Mouse (Mus musculus) intestine, postnatal 0 days (tissue): ENCODE data around the gene Tlcd2. TPM values are rescaled to one million over a fixed set of nuclear protein-coding genes. Genes with fewer than 3 reads are reported as not detected.

Experiments
- ATAC-seq: fragments of 200-750 bp; cut with Nextera tagmentation; 2 replicates; pipeline ENCODE4 v1.8.0; 2017; ENCODE audit warnings: mild to moderate bottlenecking, moderate TSS enrichment, moderate library complexity
- H3K27ac ChIP-seq: fragments of 300-500 bp; sonication (generic); 2 replicates; pipeline ENCODE4 v1.5.1; 2014; ENCODE audit warnings: mild to moderate bottlenecking, low read depth, low read length, moderate library complexity
- H3K27me3 ChIP-seq: fragments of 300-500 bp; sonication (generic); replicated peaks from 2 replicates; pipeline ENCODE4 v1.6.1; 2014; ENCODE audit warnings: low read length, mixed read lengths; ENCODE audit not compliant: control insufficient read depth, insufficient read depth
- H3K36me3 ChIP-seq: fragments of 300-500 bp; sonication (generic); 2 replicates; pipeline ENCODE4 v1.6.1; 2014; ENCODE audit warnings: mild to moderate bottlenecking, moderate library complexity; ENCODE audit not compliant: control insufficient read depth, insufficient read depth
- H3K4me1 ChIP-seq: fragments of 300-500 bp; sonication (generic); replicated peaks from 2 replicates; pipeline ENCODE4 v1.6.1; 2014; ENCODE audit warnings: antibody characterized with exemption, low read length, mixed read lengths; ENCODE audit not compliant: control insufficient read depth, insufficient read depth
- H3K4me2 ChIP-seq: fragments of 300-500 bp; sonication (generic); replicated peaks from 2 replicates; pipeline ENCODE4 v1.6.1; 2014; ENCODE audit warnings: low read depth, mild to moderate bottlenecking, moderate library complexity
- H3K4me3 ChIP-seq: fragments of 300-500 bp; sonication (generic); 2 replicates; pipeline ENCODE4 v1.5.1; 2014; ENCODE audit warnings: low read depth, low read length
- H3K9ac ChIP-seq: fragments of 300-500 bp; sonication (generic); 2 replicates; pipeline ENCODE4 v1.6.1; 2014; ENCODE audit warnings: mild to moderate bottlenecking, low read depth, low read length
- H3K9me3 ChIP-seq: fragments of 300-500 bp; sonication (generic); 2 replicates; pipeline ENCODE4 v1.6.1; 2016; ENCODE audit warnings: mixed run types; ENCODE audit not compliant: control insufficient read depth
- CTCF ChIP-seq: sonication (generic); IDR thresholded peaks from 2 replicates; pipeline ENCODE4 v1.5.1; 2016; ENCODE audit warnings: low read depth, mild to moderate bottlenecking, control low read depth, antibody characterized with exemption, moderate library complexity
- WGBS: fragments of 180-500 bp; shearing (Covaris S2); extraction: QIAGEN DNeasy Blood & Tissue Kit; methylation state at CpG from one replicate; pipeline ENCODE4 v1.1.7; 2014; 5-methylcytosine and 5-hydroxymethylcytosine counted together
- polyA plus RNA-seq: library from polyadenylated mRNA; unstranded; fragments of >200 nt; fragmentation: Nextera tagmentation; extraction: Ambion mirVana; gene quantifications from 2 replicates; pipeline ENCODE4 v1.2.1, GENCODE M21; 2015

Gene Tlcd2
- polyA plus RNA-seq, 1 experiment from 2014 or later, result 52.7 TPM

- no peak overlapping the region for H3K27ac ChIP-seq
- peak; percentile 84 for TF ChIP-seq CTCF
- no peak overlapping the region for H3K4me3 ChIP-seq
- H3K4me2 ChIP-seq, result no peak overlapping the region
- no peaks in the 10 kb centered on the region for H3K36me3 ChIP-seq
- H3K9me3 ChIP-seq, result no peaks in the 10 kb centered on the region
- H3K27me3 ChIP-seq, result no peaks in the 10 kb centered on the region
- H3K4me1 ChIP-seq, result 0 out of 2 replicates have a peak, but pooled peaks cover 3% of the 10 kb centered on the region
- H3K9ac ChIP-seq, result 0 out of 2 replicates have a peak overlapping the region, but pooled peaks have one; percentile 11
- 23% methylated on average over 3 of the region's 3 CpGs for WGBS
- ATAC-seq, result no peak
Observed at GRCm38 (mm10) chr11:75458169-75458568, 3.3 kb upstream of the Tlcd2 start.

DNA sequence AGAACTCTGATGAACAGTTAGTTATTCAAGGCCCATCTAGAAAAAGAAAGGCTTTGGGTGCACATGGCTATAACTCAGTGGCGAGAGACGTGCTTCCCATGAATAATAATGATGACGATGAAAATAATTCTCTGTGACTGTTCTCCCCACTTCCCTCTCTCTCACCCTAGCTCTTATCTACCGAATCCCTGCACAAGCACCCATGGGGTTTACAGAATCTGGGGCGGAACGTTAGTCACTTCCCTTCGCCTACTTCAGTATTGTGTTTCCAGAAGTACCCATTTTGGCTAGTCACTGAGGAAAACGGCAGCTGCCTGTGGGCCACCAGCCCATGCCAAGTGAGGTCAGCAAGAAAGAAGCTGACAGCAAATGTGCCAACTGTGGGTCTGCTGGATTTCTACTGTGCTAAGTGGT, 2.9 kb upstream of the Tlcd2 start:
- no peak overlapping the region for H3K27ac ChIP-seq
- no peak for ATAC-seq
- WGBS, result 80% methylated on average over 8 of the region's 8 CpGs
- H3K27me3 ChIP-seq, result no peaks in the 10 kb centered on the region
- no peak overlapping the region for H3K9ac ChIP-seq
- H3K9me3 ChIP-seq, result no peaks in the 10 kb centered on the region
- no peak overlapping the region for H3K4me2 ChIP-seq
- 0 out of 2 replicates have a peak, but pooled peaks cover 4% of the 10 kb centered on the region for H3K4me1 ChIP-seq
- no peak overlapping the region for H3K4me3 ChIP-seq
- no peaks in the 10 kb centered on the region for H3K36me3 ChIP-seq
- no peak for TF ChIP-seq CTCF

- TF ChIP-seq CTCF, result no peak
- ATAC-seq, result no peak
- H3K4me1 ChIP-seq, result 0 out of 2 replicates have a peak, but pooled peaks cover 6% of the 10 kb centered on the region
- no peaks in the 10 kb centered on the region for H3K9me3 ChIP-seq
- H3K4me2 ChIP-seq, result no peak overlapping the region
- H3K4me3 ChIP-seq, result no peak overlapping the region
- WGBS, result 67% methylated on average over 5 of the region's 5 CpGs
- H3K36me3 ChIP-seq, result no peaks in the 10 kb centered on the region
- H3K27ac ChIP-seq, result peak overlapping the region; percentile 94; the same call in 1 of the 2 replicates
- no peaks in the 10 kb centered on the region for H3K27me3 ChIP-seq
- H3K9ac ChIP-seq, result no peak overlapping the region
Observed at GRCm38 (mm10) chr11:75459141-75459711, 2.3 kb upstream of the Tlcd2 start.

DNA sequence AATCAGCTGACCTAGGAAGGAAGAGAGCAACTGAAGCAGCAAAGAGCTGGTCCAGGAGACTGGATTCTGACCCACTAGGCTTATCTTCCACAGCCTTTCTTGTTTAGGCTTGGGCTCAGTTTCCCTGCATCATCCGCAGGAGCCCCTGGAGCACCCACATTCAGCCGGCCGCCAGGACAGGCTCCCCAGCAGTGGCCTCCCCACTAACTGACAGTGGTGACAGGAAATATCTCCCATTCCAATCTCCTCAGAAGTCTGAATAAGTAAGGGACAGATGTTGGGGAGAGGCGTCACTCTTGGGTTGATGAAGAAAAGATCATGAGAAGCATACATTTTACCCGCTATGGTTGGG, 1.8 kb upstream of the Tlcd2 start:
- H3K27ac ChIP-seq, result peak overlapping the region; percentile 94
- H3K4me1 ChIP-seq, result 0 out of 2 replicates have a peak, but pooled peaks cover 9% of the 10 kb centered on the region
- 0 out of 2 replicates have a peak, but pooled peaks cover 5% of the 10 kb centered on the region for H3K36me3 ChIP-seq
- H3K9ac ChIP-seq, result no peak overlapping the region
- no peak for TF ChIP-seq CTCF
- peak overlapping the region; percentile 67 for H3K4me2 ChIP-seq
- H3K27me3 ChIP-seq, result no peaks in the 10 kb centered on the region
- no peak overlapping the region for H3K4me3 ChIP-seq
- no peak for ATAC-seq
- 34% methylated on average over 5 of the region's 5 CpGs for WGBS
- H3K9me3 ChIP-seq, result no peaks in the 10 kb centered on the region

GRCm38 (mm10) chr11:75460103-75460843, 1.2 kb upstream of the Tlcd2 start:
- Histone ChIP-seq H3K4me1 (0 out of 2 replicates have a peak, but pooled peaks cover 10% of the 10 kb centered on the region), H3K27ac (peak overlapping the region; percentile 94), H3K9me3 (no peaks in the 10 kb centered on the region), H3K27me3 (no peaks in the 10 kb centered on the region), H3K9ac (peak overlapping the region; percentile 35; the same call in 1 of the 2 replicates), H3K4me2 (peak overlapping the region; percentile 67), H3K36me3 (peaks cover 10% of the 10 kb centered on the region; the same call in 1 of the 2 replicates), H3K4me3 (peak overlapping the region; percentile 34)
- 6% methylated on average over 19 of the region's 19 CpGs for WGBS
- TF ChIP-seq CTCF, result no peak
- ATAC-seq, result peak; percentile 32

DNA sequence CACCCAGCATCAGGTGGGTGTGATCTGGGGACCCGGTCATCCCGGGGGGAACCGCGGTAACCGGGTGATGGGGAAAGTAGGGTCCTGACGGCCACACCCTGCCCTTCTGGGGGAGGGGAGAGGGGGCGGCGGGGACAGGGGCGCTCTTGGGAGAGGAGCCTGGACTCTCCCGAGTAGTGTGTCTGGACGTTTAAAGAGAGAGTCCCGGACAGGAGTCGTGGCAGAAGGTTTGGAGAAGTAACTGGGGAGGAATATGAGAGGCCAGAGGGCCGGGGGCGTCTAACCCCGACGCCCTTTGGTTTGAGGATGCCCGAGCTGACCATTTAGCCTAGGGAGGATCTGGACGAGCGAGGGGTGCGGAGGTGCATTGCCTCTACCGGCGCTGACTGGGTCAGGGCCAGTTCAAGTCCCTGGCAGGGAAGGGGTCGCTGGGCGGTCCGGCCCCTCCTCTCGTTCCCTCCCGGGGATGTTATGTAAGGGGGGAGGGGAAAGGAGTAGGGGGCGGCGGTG, 283 bp downstream of the Tlcd2 start:
- Histone ChIP-seq H3K36me3 (peaks cover 19% of the 10 kb centered on the region), H3K4me2 (peak overlapping the region; percentile 91), H3K4me3 (peak overlapping the region; percentile 87), H3K9me3 (no peaks in the 10 kb centered on the region), H3K9ac (peak overlapping the region; percentile 92), H3K4me1 (0 out of 2 replicates have a peak, but pooled peaks cover 10% of the 10 kb centered on the region), H3K27ac (peak overlapping the region; percentile 97), H3K27me3 (no peaks in the 10 kb centered on the region)
- WGBS, result under 1% methylated on average over 30 of the region's 30 CpGs
- ATAC-seq, result 0 out of 2 replicates have a peak, but pooled peaks have one; percentile 1
- no peak for TF ChIP-seq CTCF
